Mouse (Mus musculus) kidney, adult 2 months (tissue): ENCODE results near the gene Tbcel. TPM values are rescaled to one million over a fixed set of nuclear protein-coding genes. Genes with fewer than 3 reads are reported as not detected.

Source experiments
- DNase-seq: peaks from one replicate; pipeline ENCODE4 v3.0.0; 2021
- H3K27ac ChIP-seq: fragments of 200-500 bp; 2 replicates; pipeline ENCODE4 v1.5.1; 2012; ENCODE audit warnings: low read depth, low read length, control low read depth, inconsistent platforms; ENCODE audit not compliant: insufficient read depth
- H3K27me3 ChIP-seq: fragments of 200-500 bp; replicated peaks from 2 replicates; pipeline ENCODE4 v1.6.1; 2012; ENCODE audit warnings: mild to moderate bottlenecking, moderate library complexity, low read length, inconsistent platforms; ENCODE audit not compliant: control insufficient read depth, insufficient read depth
- H3K36me3 ChIP-seq: fragments of 200-500 bp; 2 replicates; pipeline ENCODE4 v1.6.1; 2012; ENCODE audit warnings: mild to moderate bottlenecking, moderate library complexity, low read length, inconsistent platforms; ENCODE audit not compliant: control insufficient read depth, insufficient read depth
- H3K4me1 ChIP-seq: fragments of 200-500 bp; 2 replicates; pipeline ENCODE4 v1.6.1; 2011; ENCODE audit warnings: low read length; ENCODE audit not compliant: control insufficient read depth, insufficient read depth
- H3K4me3 ChIP-seq: fragments of 200-500 bp; 2 replicates; pipeline ENCODE4 v1.5.1; 2011; ENCODE audit warnings: mild to moderate bottlenecking, low read depth, low read length, control low read depth; ENCODE audit not compliant: insufficient read depth
- CTCF ChIP-seq: fragments of 200-500 bp; conservative IDR thresholded peaks from 2 replicates; pipeline ENCODE4 v1.5.1; 2011; ENCODE audit warnings: low read depth, mild to moderate bottlenecking, control low read depth, low read length, moderate library complexity, mixed read lengths; ENCODE audit not compliant: insufficient read depth, insufficient read length
- POLR2A ChIP-seq: fragments of 200-500 bp; IDR thresholded peaks from one replicate; pipeline ENCODE4 v1.6.1; 2011; ENCODE audit warnings: low read depth, low read length, control low read depth
- WGBS: fragments of 180-500 bp; shearing (Covaris S2); methylation state at CpG from one replicate; pipeline ENCODE4 v1.1.7; 2018; 5-methylcytosine and 5-hydroxymethylcytosine counted together
- polyA plus RNA-seq: library from polyadenylated mRNA; depleted of rRNA; stranded (reverse); fragments of >200 nt; gene quantifications from 2 replicates; pipeline ENCODE4 v1.2.3, GENCODE M21; 2012

Gene Tbcel
- polyA plus RNA-seq, 1 experiment, result 25.9 TPM

DNA sequence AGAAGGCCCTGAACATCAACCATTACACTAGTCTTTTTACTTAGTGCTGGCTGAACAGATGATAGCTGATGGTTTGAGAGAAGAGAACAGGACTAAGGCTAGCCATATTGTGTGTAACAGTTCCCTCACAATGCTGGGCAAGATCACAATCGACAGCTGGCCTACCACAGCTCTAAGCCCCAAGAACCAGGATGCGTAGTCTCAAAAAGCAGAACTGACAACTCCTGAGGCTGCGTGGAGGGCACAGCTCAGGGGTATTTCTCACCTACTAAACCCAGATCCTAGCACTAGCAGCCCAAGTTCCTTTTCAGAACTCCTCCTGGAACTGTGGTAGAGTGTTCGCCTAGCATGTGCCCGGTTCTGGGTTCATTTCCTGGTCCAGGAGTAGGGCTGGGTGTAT is 39.2 kb downstream of the Tbcel start:
- TF ChIP-seq POLR2A (no peak), CTCF (no peak)
- no peak overlapping the region for H3K4me3 ChIP-seq
- H3K36me3 ChIP-seq, result no peaks in the 10 kb centered on the region
- DNase-seq, result no peak
- no peak overlapping the region for H3K27ac ChIP-seq
- peaks cover 15% of the 10 kb centered on the region for H3K4me1 ChIP-seq
- no peaks in the 10 kb centered on the region for H3K27me3 ChIP-seq
- 89% methylated on average over 5 of the region's 5 CpGs for WGBS

DNA sequence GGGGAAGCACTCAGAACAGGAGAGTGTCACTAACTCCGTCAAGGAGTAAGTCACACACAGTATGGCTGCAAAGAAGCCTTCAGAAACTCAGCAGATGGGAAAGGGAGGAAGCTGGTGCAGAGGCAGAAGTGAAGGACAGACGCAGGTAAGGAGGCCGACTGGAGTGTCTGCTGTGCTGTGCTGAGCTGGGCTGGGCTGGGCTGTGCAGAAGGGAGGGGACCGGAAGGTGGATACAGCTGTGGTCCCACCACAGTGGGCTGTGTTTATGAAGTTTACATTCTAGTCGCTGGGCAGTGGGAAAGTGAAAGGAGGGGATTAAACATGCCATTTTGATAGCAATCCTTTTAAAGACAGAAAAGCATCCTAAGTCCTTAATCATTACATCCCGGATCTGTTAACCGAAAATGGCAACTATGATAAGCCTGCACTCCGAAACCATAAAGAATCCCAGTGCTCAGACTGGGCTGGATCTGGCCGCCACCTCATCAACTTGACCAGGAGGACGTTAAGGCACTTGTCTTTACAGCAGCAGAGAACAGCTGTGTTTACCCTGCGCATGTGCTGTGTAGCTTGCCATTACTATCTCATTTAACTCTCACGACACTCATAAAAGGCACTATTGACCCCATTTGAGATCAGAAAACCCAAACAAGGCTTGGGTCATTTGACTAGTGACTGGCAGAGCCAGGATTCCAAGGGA is 40.3 kb downstream of the Tbcel start:
- no peak for TF ChIP-seq POLR2A
- no peak for TF ChIP-seq CTCF
- WGBS, result 72% methylated on average over 12 of the region's 12 CpGs

DNA sequence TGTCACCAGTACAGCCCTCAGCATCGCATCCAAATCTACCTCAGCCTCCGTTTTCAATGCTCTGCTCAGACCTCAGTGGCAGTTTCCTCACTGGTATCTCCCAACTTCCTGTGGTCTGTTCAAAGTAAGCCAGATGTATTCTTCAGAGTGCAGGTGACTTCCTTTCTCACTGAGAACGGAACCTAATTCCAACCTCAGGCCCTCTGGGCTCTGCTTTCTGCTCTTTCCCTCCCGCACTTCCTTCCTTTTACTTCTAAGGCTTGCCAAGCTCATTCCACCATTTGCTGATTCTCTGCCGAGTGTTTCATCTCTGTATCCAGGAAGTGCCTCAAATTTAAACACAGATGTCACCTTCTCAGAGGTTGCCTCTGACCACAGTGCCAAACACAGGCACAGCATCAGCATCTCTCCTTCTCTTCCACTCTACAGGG is 41.9 kb downstream of the Tbcel start:
- no peak for DNase-seq
- 54% methylated on average over 5 of the region's 5 CpGs for WGBS
- Histone ChIP-seq H3K27ac (no peak overlapping the region), H3K36me3 (no peaks in the 10 kb centered on the region), H3K4me3 (no peak overlapping the region), H3K4me1 (peaks cover 29% of the 10 kb centered on the region), H3K27me3 (no peaks in the 10 kb centered on the region)
- TF ChIP-seq POLR2A (no peak), CTCF (no peak)

More for the DNA sequence above, 40.3 kb downstream of the Tbcel start:
- H3K4me3 ChIP-seq, result no peak overlapping the region
- no peaks in the 10 kb centered on the region for H3K27me3 ChIP-seq
- H3K4me1 ChIP-seq, result peaks cover 20% of the 10 kb centered on the region
- no peaks in the 10 kb centered on the region for H3K36me3 ChIP-seq
- DNase-seq, result no peak
- H3K27ac ChIP-seq, result no peak overlapping the region

DNA sequence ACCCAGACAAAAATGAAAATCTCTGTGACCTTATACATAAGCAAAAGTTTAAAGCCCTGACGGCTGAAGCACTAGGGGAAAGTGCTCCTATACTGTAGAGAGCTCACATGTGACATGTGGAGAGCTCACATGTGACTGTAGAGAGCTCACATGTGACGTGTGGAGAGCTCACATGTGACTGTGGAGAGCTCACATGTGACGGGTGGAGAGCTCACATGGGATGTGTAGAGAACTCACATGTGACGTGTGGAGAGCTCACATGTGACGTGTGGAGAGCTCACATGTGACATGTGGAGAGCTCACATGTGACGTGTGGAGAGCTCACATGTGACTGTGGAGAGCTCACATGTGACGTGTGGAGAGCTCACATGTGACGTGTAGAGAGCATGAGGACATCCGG is 43.4 kb downstream of the Tbcel start:
- WGBS, result 85% methylated on average over 9 of the region's 9 CpGs
- no peak for DNase-seq

DNA sequence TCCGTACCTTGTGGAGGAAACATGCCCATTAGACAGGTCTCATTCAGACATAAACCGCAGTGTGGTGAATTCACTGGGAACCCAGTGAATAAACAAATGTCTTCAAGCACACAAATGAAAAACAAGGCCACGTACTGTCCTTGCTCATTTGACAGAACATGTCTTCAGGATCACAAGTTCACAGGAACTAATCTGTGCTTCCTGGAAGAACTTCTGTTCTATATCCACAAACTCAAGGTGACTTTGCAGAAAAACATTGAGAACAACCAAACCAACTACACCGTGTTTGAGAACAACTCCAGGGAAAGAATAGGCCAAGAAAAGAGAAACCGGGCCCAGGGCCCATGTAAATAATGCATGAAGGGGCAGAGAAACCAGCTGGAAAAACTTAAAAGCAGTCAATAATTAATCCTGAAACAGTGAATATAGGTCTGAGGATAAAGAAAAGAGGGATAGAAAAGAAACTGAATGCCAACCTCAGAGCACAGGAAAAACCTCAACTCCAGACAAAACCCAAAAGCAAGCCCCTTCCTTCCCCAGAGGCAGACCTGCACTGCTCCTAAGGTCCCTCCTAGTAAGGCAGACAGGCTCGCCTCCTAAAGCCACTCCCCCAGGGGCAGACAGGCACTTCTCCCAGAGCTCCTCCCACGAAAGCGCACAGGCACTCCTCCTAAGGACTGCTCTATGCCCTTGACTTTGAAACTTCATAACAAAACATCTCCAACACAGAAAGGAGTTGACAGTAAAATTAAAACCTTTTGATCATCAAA is 44.2 kb downstream of the Tbcel start:
- WGBS, result 26% methylated on average over 8 of the region's 8 CpGs
- peak overlapping the region; percentile 84 for H3K27ac ChIP-seq
- H3K36me3 ChIP-seq, result no peaks in the 10 kb centered on the region
- TF ChIP-seq CTCF (no peak), POLR2A (no peak)
- DNase-seq, result peak; percentile 92
- peaks cover 44% of the 10 kb centered on the region for H3K4me1 ChIP-seq
- H3K4me3 ChIP-seq, result no peak overlapping the region
- H3K27me3 ChIP-seq, result no peaks in the 10 kb centered on the region

More for the DNA sequence above, 43.4 kb downstream of the Tbcel start:
- H3K36me3 ChIP-seq, result no peaks in the 10 kb centered on the region
- H3K4me1 ChIP-seq, result peaks cover 36% of the 10 kb centered on the region
- peak overlapping the region; percentile 97 for H3K27ac ChIP-seq
- H3K4me3 ChIP-seq, result no peak overlapping the region
- H3K27me3 ChIP-seq, result no peaks in the 10 kb centered on the region
- TF ChIP-seq POLR2A (no peak), CTCF (no peak)

DNA sequence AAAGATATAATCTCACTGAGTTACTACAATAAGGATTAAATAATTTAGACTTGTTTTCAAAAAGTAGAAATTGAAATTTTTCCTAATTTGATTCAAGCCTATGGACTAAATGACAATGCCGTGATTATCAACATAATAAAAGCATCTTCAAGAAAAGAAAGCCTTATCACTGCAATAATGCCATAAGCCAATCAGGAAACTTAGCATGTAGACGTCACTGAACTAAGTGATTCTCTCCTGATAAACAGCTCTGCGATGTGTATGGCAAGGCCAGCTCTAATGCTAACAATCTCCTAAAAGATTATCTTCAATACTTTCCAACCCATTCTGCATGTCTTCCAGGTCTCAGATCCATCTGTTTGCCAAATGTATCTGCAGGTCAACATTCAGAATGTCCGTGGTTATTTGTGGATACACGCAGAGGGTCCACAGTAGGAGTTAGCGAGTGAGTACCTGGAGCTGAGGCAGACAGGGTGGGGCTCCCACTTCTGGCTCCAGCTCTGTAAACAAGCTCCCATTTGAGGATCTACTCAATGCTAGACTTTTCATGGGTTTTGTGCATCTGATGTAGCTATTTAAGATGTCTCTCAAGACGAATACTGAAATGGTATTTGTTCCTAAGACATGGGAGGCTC is 44.9 kb downstream of the Tbcel start:
- Histone ChIP-seq H3K27me3 (no peaks in the 10 kb centered on the region), H3K36me3 (no peaks in the 10 kb centered on the region), H3K4me3 (no peak overlapping the region), H3K4me1 (peaks cover 51% of the 10 kb centered on the region), H3K27ac (peak overlapping the region; percentile 84)
- no peak for DNase-seq
- WGBS, result 77% methylated on average over 7 of the region's 7 CpGs
- TF ChIP-seq POLR2A, result no peak
- TF ChIP-seq CTCF, result no peak

DNA sequence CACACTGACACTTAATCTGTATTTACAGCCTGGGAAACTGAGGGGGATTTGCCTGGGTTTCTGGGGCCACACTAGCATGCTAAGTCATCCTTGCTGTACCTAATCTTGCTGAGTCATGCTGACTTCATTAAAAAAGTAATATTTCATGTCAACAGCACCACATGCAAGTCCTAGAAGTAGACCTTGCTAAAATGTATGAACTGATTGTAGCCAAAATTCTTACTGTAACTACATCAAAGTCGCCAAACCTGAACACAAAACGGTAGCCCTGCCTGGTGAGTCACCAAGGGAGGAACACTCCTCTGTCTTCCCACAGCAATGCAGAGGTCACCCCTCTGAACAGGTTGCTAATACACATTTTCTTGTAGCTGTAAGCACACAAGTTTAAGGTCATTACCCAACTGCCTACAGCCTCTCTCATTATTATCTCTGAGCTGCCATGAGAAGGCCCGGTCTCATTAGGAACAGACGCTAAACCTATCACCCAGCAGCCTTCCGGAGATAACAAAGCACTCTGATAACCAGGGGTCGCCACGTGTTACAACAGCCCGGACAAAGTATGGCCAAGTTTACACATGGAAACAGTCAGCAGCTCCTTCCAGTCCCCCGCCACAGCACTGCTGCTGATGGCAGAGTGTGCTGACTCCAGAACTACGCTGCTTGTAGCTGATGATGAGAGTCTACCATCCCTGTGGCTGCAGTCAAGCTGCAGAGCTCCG is 46.1 kb downstream of the Tbcel start:
- H3K36me3 ChIP-seq, result no peaks in the 10 kb centered on the region
- no peak for DNase-seq
- H3K27ac ChIP-seq, result peak overlapping the region; percentile 9
- H3K27me3 ChIP-seq, result no peaks in the 10 kb centered on the region
- 66% methylated on average over 11 of the region's 11 CpGs for WGBS
- peaks cover 51% of the 10 kb centered on the region for H3K4me1 ChIP-seq
- H3K4me3 ChIP-seq, result no peak overlapping the region
- TF ChIP-seq POLR2A (no peak), CTCF (no peak)
